Mouse (Mus musculus): Measurements from ENCODE around the gene Slc15a3.
A peak's percentile ranks its signal among the peaks of the same experiment; 100 is the strongest.

Gene Slc15a3

GRCm38 (mm10) chr19:10839010-10839892, at the start of gene Slc15a3:
TSS of gene Slc15a3 (plus strand) at chr19:10839727.
- no peak for DNase-seq

DNA sequence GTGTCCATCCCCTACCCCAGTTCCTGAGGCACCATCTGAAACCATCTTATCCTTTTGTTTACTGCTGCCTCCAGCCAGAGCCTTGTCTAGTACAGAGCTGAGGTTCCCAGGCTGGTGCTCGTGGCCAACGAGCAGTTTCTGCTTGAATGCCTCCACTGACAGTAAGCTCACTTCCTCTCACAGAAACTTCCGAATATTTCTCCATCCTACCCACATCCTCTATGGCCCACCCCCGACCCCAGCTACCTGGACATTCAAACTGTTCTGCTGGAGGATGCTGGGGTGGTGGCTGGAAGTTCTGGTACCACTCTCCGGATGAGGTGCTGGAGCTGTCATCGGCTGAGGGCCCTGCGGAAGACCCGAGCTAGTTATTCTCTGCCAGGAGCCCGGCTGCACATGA, 49.2 kb upstream of the Slc15a3 start:
- no peak for DNase-seq

- DNase-seq = no peak
Measured at GRCm38 (mm10) chr19:10793044-10793443, 46.5 kb upstream of the Slc15a3 start.

- DNase-seq = no peak
Measured at GRCm38 (mm10) chr19:10794916-10795315, 44.6 kb upstream of the Slc15a3 start.

DNA sequence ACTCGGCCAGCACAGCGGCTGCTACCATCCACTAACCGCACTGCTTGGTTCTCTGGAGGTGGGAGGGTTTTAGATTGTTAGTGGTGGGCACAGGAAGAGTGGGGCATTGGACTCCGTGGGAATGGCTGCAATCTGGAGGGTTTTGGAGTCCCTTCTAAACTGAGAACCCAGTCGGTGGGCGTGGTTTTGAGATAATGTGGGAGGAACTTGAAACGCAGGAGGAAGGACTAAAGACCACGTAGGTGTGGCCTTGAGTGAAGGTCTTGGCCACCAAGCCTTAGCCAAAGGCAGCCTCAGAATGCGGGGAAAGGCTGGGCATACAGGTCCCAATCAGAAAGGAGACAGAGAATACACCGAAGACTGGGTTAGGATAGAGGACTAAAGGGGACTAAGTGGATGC, 41.0 kb upstream of the Slc15a3 start:
- no peak for DNase-seq

DNA sequence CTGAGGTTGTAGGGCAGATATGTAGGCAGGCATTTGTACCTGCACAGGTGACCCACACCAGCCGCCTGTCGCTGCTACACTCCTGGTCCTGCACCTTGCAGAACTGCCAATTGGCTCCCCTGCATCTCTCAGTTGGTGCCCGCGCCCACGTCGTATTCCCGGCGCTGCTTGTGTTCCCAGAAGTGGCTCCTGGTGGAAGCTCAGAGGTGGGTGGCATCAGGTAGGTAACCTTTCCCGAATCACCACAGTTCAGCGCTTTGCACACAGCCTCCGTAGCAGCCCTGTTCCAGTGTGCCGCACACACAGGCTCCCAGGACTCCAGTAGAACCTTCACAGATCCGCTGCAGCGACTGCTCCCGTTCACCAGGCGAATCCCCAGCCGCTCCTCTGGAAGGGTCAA, 40.4 kb upstream of the Slc15a3 start:
- no peak for DNase-seq

DNA sequence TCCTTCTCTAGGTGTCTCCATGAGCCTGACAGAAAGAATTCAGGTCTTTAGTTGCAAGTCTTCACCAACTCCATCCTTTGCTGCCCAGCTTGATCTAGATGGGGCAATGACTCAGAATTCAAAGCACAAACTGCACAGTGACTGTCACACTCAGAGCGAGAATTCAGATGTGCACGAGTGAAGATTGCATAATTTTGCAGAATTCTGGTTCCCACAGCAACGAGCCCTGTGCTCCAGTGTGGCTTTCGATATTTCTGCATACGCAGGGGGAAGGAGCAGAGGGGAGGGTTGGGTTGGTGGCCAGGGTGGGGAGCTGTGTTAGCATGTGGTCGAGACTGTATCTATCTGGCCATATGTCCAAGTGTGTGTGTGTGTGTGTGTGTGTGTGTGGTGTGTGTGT, 38.5 kb upstream of the Slc15a3 start:
- DNase-seq = no peak

DNA sequence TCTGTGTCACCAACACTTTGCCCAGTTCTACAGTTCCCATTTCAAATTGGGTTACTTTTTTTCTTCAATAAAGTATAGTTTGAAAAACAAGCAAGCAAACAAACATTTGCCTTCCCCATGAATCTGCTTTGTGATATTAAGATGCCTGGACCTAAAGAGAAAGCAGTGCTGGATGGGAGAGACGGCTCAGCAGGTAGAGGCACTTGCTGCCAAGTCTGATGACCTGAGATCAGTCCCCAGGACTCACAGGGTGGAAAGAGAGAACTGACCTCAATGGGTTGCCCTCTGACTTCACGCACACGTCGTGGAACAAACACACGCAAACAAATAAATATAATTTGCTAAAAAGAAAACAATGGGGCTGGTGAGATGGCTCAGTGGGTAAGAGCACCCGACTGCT, 37.6 kb upstream of the Slc15a3 start:
- DNase-seq = no peak

DNA sequence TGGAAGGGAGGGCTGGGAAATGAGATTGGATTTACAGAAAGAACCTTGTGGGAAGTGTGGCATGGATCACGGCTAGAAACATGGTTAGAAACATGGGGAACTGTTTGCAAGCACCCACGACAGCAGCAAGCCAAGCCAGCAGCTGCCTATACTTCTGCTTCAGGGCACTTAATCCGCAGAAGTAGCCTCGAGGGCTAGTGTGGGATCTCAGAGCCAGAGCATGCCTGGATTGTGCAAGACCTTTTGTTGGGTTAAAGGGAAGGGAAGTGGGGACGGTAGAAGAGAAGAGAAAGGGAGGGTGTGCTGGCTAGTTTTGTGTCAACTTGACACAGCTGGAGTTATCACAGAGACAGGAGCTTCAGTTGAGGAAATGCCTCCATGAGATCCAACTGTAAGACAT, 35.8 kb upstream of the Slc15a3 start:
- DNase-seq = no peak

- DNase-seq = no peak
Measured at GRCm38 (mm10) chr19:10804850-10805660, 34.5 kb upstream of the Slc15a3 start.

- DNase-seq = no peak
Measured at GRCm38 (mm10) chr19:10805661-10806285, 33.8 kb upstream of the Slc15a3 start.

DNA sequence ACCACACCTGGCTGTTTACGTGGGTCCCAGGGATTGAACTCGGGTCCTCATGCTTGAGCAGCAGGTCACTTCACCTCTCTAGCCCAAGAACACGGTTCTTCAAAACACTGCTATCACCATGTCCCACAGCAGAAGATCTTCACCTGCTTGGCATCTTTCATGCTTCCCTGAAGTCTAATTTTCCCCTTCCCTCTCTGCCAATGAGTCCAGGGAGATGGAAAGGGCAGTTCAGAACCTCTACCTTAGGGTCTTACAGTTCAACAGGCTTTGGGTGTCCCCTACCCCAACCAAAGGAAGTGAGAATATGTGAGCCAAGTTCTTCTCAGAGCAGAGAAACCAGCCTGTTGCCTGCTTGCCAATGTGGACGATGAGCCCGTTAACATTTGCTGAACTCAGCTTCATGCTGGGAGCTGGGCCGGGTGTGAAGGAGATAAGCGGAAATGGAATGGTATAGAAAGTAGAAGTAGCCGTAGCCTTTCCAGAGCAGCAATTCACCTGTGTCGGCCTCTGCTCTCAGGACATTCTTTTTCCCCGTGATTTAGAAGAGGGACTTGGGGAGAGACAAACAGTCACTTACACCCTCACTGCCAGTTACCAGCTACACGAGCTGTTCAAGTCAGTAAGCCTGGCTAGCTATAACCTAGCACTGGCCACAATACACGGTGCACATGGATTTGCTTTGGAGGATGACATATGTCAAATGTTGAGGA, 30.8 kb upstream of the Slc15a3 start:
- no peak for DNase-seq

DNA sequence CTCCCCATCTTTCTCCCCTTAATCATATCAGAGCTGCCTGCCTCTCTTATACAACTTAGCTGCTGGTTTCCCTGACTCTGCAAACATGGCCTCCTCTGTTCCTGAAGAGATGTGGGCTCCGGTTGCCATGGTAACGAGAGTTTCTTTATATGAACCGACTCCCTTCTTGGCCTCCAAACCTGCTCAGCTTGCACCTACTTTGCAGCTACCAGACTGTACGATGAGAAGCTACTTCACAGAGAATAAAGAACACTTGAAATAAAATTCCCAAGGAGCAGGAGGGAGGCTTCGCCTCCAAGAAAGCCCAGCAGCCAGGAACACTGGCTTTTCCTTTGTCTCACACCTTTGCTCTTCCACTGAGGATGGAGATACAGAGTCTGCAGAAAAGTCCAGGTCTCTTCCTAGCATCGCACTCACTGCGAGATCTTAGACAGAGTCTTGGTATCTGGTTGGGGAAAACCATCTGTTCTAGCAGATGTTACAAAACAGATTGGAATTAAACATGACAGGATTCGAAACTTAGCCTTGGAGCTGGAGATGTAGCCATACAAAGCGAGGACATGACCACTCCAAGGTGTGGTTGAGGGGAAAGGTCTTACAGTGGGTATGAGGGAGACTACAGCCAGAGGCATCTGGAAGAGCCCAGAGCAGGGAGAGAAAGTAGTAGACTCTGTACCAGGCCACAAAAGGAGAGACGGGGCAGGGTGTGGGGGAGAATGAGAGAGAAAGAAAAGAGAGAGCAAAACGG, 29.9 kb upstream of the Slc15a3 start:
- peak; percentile 51 for DNase-seq

DNA sequence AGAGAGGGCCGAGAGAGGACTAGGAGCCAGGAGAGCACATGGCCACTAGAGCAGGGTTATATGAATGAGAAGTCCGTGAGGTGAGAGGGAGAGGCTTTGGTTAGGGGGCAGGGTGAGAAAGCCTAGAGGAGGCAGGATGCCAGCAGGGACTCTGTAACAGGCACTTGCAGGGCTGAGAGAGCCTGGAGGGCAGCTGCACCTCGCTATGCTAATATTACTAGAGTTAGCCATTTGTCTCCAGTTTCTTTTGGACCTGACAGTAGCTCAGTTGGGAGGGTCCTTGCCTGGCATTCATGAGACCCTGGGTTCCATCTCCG, 29.4 kb upstream of the Slc15a3 start:
- no peak for DNase-seq

- DNase-seq = no peak
Measured at GRCm38 (mm10) chr19:10811471-10811870, 28.1 kb upstream of the Slc15a3 start.

DNA sequence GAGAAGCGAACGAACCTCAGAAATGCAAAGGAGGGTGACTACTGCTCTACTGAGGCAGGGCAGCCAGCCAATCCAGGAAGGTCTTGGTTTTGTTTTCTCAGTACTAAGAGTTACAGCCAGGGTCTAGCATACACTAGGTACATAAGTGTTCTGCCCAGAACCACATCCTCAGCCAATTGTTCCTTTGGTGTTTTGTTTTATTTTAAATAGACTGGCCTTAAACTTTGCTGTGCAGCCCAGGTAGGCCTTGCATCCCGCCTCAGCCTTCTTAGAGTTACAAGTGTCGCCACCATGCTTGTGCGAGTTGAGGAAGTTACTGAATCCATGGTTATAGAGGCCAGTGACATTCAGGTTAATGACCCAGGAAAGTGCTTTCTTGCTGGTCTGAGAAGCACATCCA, 26.5 kb upstream of the Slc15a3 start:
- no peak for DNase-seq

GRCm38 (mm10) chr19:10813905-10814304, 25.6 kb upstream of the Slc15a3 start:
- no peak for DNase-seq

DNA sequence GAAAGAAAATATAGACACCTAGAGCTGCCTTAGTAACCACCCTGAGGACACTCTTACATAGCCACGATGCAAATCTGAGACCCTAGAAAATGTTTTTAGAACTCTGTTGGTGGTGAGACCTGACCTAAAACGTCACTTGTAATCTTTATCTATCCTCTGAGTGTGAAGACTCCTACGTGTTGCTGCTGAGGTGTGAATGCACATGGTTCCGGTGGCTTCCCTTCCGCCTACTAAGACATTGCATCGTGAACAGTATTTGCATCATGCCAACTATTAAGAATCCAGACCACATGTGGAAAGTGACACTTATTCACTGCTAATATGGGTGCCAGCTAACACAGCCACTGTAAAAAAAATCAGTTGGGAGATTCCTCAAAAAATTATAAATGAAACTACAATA, 23.7 kb upstream of the Slc15a3 start:
- no peak for DNase-seq

DNA sequence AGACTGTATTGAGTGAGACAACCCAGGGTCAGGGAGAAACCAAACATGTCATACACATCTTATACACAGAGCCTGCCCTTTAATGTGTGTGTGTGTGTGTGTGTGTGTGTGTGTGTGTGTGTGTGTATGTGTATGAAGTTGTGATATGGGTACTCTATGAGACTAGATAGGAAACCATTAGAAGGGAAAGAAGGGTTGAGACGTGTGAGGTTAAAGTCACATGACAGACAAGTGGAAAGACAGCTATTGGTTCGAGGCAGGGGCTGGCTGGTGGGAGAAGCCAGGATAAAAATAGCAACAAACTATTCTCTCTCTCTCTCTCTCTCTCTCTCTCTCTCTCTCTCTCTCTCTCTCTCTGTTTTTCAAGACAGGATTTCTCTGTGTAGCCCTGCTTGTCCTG, 23.1 kb upstream of the Slc15a3 start:
- no peak for DNase-seq

DNA sequence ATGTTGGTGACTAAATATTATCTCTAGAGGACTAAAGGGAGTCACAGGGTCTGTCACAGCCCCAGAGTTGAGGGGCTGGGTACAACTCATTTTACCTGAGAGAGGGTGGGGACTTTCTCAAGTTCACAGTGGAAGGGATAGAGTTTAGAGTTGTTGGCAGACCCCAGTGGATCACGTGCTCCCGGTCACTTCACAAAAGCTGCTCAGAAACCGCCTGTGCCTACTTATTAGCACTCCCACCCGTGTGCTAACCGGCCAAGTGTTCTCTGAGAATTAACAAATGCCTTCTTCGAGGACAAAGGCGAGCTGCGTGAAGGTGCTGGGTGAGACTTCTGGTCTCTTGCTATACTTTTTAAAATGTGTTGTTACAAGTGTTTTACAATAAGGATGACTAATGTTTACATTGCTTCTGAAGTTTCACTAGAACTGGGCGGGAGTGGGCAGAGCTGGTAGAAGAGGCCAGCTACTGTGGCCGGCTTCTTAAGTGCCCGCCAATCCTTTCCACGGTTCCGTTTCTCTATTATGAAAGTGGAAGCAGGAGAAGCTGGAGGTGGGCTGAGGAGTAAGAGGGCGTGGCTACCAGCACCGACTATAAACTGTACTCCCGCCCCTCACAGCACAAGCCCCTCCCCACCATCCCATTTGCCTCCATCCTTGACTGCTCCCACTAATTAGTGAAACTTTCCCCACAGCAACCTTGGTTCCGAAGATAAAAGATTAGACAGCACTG, 21.1 kb upstream of the Slc15a3 start:
- peak; percentile 30 for DNase-seq

- no peak for DNase-seq
Measured at GRCm38 (mm10) chr19:10821319-10821718, 18.2 kb upstream of the Slc15a3 start.

- no peak for DNase-seq
Measured at GRCm38 (mm10) chr19:10822534-10822933, 17.0 kb upstream of the Slc15a3 start.

Measured in embryo, embryonic 11 days (tissue).